Mouse (Mus musculus): ENCODE results near the gene Ndufb10.

Ndufb10 gene

GRCm38 (mm10) chr17:24706982-24707800, 17.1 kb downstream of the Ndufb10 start, which contains the start of gene Tbl3:
Gene Tbl3, minus strand, starts transcription at chr17:24707660.
- in situ Hi-C loops (cut with MboI): no loop called here

GRCm38 (mm10) chr17:24705821-24706220, 18.5 kb downstream of the Ndufb10 start:
- in situ Hi-C loops (cut with MboI): no loop called here

GRCm38 (mm10) chr17:24701251-24701650, 23.0 kb downstream of the Ndufb10 start:
- in situ Hi-C loops (cut with MboI): no loop called here

DNA sequence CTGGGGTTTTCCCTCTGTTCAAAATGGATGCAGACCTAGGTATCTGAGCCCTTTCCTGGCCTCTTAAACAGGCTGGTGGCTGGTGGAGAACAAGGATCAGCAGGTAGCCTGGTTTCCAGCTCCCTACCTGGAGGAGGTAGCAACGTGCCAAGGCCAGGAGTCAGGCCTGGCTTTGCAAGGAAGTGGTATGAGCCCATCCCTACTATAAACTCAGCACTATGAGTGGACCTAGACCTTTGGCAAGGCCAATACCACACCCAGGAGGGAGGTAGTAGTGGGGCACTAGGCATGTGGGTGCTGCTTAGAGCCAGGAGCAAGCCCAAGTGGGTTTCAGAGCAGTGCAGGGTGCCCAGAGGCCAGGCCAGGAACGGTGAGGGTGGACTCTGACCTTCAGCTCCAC, 24.8 kb downstream of the Ndufb10 start:
- in situ Hi-C loops (cut with MboI): no loop called here

- in situ Hi-C loops (cut with MboI): no loop called here
Measured at GRCm38 (mm10) chr17:24698715-24699114, 25.6 kb downstream of the Ndufb10 start.

- in situ Hi-C loops (cut with MboI): no loop called here
Measured at GRCm38 (mm10) chr17:24697985-24698384, 26.3 kb downstream of the Ndufb10 start.

GRCm38 (mm10) chr17:24696011-24696697, 28.1 kb downstream of the Ndufb10 start, which contains the start of the genes Gfer and Noxo1:
Gene Gfer, minus strand, starts transcription at chr17:24696156.
Gene Noxo1, plus strand, starts transcription at chr17:24696234.
- in situ Hi-C loops (cut with MboI): no loop called here

GRCm38 (mm10) chr17:24695326-24696010, 28.8 kb downstream of the Ndufb10 start:
- in situ Hi-C loops (cut with MboI): no loop called here

DNA sequence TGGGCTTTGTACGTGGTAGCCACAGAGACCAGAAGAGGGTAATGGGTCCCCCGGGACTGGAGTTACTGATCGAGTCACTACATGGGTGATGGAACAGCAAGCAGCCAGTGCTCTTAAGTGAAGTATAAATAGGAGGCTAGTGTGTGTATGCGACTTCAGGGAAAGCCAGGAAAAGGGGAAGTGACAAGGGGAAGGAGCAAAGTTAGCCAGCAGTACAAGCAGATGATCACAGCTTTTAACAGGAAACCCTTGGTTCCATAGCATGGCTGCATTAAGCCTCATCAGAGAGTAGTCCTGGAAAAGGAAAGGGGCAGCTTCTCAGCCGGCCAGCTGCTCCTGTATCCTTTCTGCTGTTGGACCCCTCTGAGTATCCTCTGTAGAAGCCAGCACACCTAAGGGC, 31.9 kb downstream of the Ndufb10 start:
- in situ Hi-C loops (cut with MboI): no loop called here

DNA sequence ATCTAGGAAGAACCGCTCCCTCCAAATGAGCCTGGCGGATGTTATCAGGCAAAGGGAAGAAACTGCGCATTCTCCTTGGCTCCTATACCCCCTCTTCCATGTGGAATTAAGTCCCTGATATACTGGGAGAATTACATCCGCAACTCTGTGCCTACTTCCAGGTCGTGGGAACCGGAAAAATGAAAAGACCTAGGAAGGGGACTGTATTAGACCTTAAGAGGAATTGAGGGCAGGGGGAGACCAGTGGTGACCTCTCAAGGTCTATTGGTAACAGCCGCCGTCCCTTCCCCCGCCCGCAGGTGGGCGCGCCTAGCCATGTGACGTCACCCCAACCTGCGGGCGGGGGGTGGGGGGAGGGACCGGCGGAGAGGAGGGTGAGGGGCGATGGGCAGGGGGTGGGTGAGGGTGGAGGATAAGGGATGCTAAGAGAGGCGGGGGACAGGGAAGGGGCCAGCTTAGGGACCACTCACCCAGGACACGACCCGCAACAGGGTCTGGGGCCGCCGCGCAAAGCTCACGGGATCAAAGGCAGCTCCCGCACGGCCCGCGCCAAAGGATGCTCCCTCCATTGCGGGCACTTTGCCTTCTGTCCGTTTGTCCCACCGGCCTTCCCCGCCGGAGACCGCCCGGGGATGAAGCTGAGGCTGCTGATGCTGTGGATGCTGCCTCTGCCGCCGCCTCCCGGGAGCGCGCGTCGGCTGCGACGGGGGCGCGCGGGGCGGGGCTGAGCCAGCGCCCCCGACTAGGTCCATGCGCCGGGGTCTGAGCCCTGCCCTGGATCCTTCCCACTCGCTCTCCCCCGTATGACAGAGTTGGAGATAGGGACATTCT, 34.8 kb downstream of the Ndufb10 start, which contains the start of gene Syngr3:
Gene Syngr3 (minus strand): TSS at position 705 of the 831 bp plus-strand sequence.
- in situ Hi-C loops (cut with MboI): no loop called here

- in situ Hi-C loops (cut with MboI): no loop called here
Measured at GRCm38 (mm10) chr17:24687599-24687998, 36.7 kb downstream of the Ndufb10 start.

GRCm38 (mm10) chr17:24687146-24687595, 37.1 kb downstream of the Ndufb10 start:
- in situ Hi-C loops (cut with MboI): no loop called here

DNA sequence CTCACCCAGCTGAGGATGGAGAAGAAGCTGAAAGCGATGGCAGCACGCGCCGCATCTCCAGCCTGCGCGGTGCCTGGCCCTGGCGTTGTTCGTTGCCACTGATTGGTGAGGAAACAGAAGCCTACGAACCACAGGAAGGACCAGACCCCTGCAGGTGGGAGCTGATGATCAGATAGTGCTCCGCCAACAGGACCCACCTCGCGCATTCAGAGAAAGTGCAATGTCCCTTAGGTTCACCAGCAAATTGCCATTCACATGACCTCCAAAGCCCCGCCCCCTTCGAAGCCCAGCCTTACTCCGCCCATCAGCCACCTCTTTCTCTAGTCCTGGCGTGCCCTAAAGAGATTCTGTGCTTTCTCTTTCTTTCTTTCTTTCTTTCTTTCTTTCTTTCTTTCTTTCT, 37.8 kb downstream of the Ndufb10 start:
- in situ Hi-C loops (cut with MboI): no loop called here

DNA sequence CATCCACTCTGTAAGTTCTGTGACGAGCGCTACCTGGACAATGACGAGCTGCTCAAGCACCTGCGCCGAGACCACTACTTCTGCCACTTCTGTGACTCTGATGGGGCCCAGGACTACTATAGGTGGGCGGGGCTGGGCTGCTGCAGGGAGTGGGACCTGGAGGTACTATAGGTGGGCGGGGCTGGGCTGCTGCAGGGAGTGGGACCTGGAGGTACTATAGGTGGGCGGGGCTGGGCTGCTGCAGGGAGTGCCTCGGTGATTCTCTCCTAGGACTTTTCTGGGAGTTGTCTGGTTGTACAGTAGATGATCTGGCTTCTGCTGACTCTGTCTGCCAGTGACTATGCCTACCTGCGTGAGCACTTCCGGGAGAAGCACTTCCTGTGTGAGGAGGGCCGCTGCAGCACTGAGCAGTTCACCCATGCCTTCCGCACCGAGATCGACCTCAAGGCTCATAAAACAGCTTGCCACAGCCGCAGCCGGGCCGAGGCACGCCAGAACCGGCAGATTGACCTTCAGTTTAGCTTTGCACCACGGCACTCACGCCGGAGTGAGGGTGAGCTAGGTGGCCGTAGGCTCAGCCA, 46.7 kb downstream of the Ndufb10 start:
- in situ Hi-C loops (cut with MboI): no loop called here

- in situ Hi-C loops (cut with MboI): no loop called here
Measured at GRCm38 (mm10) chr17:24676877-24677276, 47.4 kb downstream of the Ndufb10 start.

DNA sequence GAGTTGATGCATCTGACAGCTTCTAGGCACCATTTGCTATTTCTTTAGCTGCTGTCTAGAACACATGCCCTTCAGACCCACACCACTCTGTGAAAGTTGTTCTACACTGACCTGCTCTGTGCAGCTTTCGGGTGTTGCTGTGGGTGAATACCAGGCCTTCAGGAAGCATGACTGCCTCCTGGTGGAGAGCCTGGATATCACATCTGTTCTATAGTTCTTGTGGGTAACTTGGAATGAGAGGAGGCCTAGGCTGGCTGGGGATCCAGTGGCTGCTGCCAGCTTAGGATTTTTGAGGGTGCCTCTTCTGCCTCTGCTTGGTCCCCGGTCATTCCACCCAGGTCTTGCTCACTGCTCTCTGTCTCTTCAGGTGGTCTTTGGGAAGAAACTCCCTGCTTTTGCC, 48.1 kb downstream of the Ndufb10 start:
- in situ Hi-C loops (cut with MboI): no loop called here

DNA sequence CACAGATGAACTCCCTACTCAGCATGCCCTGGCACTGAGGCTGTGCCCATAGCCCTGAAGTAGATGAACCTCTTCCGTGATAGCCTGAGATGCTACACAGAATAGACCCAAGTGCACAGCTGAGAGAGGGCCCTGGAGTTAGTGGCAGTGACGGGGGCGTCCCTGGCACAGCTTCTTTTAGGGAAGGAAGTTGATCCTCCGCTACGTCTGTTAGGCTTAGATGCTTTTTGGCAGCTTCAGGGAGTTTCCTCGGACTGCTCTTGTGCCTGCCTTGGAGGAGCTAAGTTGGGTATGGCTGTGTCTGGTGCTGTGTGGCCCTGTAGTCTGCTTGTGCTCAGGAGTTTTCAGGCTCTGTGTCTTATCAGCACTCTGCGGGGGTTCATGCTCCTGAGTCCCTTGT, 50.0 kb downstream of the Ndufb10 start:
- in situ Hi-C loops (cut with MboI): no loop called here

GRCm38 (mm10) chr17:24672141-24672540, 52.1 kb downstream of the Ndufb10 start:
- in situ Hi-C loops (cut with MboI): no loop called here

Measured in mature B cell (primary cell).